Mouse (Mus musculus) right cerebral cortex, postnatal 14 days (tissue): ENCODE measurements around the gene Chpt1.
"Not testable (repeated sequence)": the region's sequence is repeated elsewhere in the genome, so short reads cannot be mapped to it uniquely, and the experiment has no call there.

Experiments
- DNase-seq: peaks from one replicate; pipeline ENCODE4 v3.0.0; 2022

Chpt1 gene

GRCm38 (mm10) chr10:88503421-88504314, at the start of gene Chpt1:
Gene Chpt1, minus strand, starts transcription at chr10:88504073.
- DNase-seq, result peak; percentile 83

GRCm38 (mm10) chr10:88552738-88553137, 48.9 kb upstream of the Chpt1 start:
- no peak for DNase-seq

- DNase-seq, result no peak
These were observed 46.4 kb upstream of the Chpt1 start for GRCm38 (mm10) chr10:88550225-88550624.

- no peak for DNase-seq
These were observed 43.8 kb upstream of the Chpt1 start for GRCm38 (mm10) chr10:88547635-88548034.

- no peak for DNase-seq
These were observed 26.8 kb upstream of the Chpt1 start for GRCm38 (mm10) chr10:88530631-88531030.

- no peak for DNase-seq
These were observed 20.1 kb upstream of the Chpt1 start for GRCm38 (mm10) chr10:88524016-88524415.

- no peak for DNase-seq
These were observed 19.3 kb upstream of the Chpt1 start for GRCm38 (mm10) chr10:88523212-88523611.

- no peak for DNase-seq
These were observed 18.9 kb upstream of the Chpt1 start for GRCm38 (mm10) chr10:88522795-88523194.

- DNase-seq, result not testable (repeated sequence)
These were observed 11.2 kb upstream of the Chpt1 start for GRCm38 (mm10) chr10:88515049-88515448.

- peak; percentile 69 for DNase-seq
These were observed 10.6 kb upstream of the Chpt1 start for GRCm38 (mm10) chr10:88514495-88514894.

- no peak for DNase-seq
These were observed 9.8 kb upstream of the Chpt1 start for GRCm38 (mm10) chr10:88513574-88514135.

- DNase-seq, result no peak
These were observed 7.5 kb upstream of the Chpt1 start for GRCm38 (mm10) chr10:88511355-88511754.

GRCm38 (mm10) chr10:88510503-88511271, 6.8 kb upstream of the Chpt1 start:
- no peak for DNase-seq

- no peak for DNase-seq
These were observed 3.8 kb upstream of the Chpt1 start for GRCm38 (mm10) chr10:88507691-88508143.

- no peak for DNase-seq
These were observed 1.4 kb upstream of the Chpt1 start for GRCm38 (mm10) chr10:88505256-88505655.

GRCm38 (mm10) chr10:88504481-88504880, 608 bp upstream of the Chpt1 start:
- no peak for DNase-seq

- DNase-seq, result no peak
These were observed 954 bp downstream of the Chpt1 start for GRCm38 (mm10) chr10:88502919-88503318.

GRCm38 (mm10) chr10:88501886-88502765, 1.7 kb downstream of the Chpt1 start:
- no peak for DNase-seq

GRCm38 (mm10) chr10:88501370-88501769, 2.5 kb downstream of the Chpt1 start:
- no peak for DNase-seq

GRCm38 (mm10) chr10:88499993-88500392, 3.9 kb downstream of the Chpt1 start:
- DNase-seq, result no peak

GRCm38 (mm10) chr10:88496864-88497564, 6.9 kb downstream of the Chpt1 start:
- no peak for DNase-seq
